Mouse (Mus musculus): ENCODE measurements around the gene Fam133b.

Fam133b gene

DNA sequence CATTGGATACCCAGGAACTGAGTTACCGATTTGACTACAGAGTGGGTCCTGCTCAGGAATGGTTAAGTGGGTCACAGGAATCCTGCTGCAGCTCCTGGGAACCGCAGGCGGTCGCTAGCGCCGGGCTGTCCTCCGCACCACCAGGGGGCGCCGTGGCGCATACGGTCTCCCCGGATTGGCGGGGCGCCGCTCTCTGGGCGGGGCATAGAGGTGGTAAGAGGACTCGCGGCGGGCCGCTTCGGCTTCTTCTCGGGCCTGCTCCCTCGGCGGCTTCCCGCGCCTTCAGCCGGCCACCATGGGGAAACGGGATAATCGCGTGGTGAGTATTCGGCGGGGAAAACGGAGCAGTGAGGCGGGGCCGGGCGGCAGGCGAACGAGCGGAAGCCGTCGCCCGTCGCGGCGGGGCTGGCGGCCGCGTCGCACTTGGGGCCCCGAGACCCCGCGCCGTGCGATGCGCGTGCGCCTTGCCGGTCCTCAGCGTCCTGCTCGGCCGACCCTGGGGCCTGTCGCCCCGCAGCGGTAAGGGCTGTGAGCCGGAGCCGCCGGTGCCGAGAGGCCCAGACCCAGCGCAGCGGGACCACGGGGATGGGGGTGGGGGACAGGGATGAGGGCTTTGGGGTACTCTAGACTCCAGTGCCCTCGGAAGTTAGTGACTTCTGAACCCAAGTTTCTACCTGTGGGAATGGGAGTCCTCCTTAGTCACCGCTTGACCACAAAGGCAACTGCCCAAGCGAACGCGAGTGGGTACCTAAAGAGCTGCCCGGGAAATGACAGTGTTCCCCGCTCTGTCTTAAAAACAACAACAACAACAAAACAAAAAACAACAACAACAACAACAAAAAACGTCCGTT lies at the start of gene Fam133b:
Gene Fam133b, plus strand, starts transcription at position 205 of the 851 bp plus-strand sequence.
- DNase-seq = peak; percentile 99

GRCm38 (mm10) chr5:3493968-3494367 lies 49.7 kb upstream of the Fam133b start:
- DNase-seq = no peak

DNA sequence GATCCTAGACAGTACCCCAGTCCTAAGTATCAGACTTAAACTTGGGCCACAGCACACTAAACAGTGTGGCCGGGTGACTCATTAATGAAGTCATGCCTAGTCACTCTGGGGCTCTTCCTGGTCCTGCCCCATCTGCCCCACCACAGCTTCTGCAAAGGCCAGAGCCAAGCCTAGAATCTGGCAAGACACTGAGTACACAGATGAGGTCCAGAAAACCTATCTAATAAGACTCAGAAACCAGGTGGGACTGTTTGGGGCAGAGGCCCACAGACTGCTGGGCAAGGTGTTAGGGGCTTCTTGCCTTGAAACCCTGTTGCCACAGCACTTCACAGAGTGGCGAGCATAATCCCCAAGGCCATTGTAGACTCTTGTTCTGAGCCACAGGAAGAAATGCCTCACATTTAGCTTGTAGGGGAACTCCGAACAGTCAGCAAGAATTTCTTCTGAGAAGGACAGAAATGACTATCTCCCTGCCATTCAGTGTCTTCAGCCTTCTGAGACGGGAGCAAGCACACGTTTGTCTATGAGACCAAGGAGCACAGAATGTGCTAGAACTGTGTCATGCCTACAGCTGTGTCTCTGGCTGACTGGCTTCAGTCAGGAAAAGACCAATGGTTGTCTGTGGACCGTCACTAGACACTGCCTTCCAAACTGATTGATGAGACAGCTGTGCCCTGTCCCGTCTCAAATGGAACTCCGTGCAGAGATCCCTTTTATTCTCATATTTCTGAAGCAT lies 49.0 kb upstream of the Fam133b start:
- no peak for DNase-seq

DNA sequence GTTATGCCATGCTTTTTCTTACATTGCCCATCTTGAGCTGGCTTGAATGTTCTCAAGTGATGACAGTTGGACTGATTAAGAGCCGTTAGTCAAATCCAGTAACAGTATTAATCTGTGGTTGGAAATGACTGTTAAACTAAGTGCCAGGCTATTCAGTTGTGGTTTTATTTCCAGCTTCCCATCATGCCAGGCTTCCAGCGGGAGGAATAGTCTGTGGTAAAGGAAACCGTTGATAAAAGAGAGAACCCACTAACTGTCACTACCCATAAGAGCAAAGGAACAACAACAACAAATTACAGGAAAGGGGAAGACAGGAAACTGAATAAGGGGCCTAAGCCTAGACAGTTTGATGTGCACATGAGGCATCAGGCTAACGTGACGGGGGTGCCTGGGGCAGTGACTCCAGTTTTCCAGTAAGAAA lies 46.1 kb upstream of the Fam133b start:
- no peak for DNase-seq

GRCm38 (mm10) chr5:3500298-3500697 lies 43.3 kb upstream of the Fam133b start:
- DNase-seq = no peak

GRCm38 (mm10) chr5:3500957-3501563 lies 42.6 kb upstream of the Fam133b start:
- no peak for DNase-seq

GRCm38 (mm10) chr5:3501564-3502001 lies 42.0 kb upstream of the Fam133b start:
- DNase-seq = no peak

DNA sequence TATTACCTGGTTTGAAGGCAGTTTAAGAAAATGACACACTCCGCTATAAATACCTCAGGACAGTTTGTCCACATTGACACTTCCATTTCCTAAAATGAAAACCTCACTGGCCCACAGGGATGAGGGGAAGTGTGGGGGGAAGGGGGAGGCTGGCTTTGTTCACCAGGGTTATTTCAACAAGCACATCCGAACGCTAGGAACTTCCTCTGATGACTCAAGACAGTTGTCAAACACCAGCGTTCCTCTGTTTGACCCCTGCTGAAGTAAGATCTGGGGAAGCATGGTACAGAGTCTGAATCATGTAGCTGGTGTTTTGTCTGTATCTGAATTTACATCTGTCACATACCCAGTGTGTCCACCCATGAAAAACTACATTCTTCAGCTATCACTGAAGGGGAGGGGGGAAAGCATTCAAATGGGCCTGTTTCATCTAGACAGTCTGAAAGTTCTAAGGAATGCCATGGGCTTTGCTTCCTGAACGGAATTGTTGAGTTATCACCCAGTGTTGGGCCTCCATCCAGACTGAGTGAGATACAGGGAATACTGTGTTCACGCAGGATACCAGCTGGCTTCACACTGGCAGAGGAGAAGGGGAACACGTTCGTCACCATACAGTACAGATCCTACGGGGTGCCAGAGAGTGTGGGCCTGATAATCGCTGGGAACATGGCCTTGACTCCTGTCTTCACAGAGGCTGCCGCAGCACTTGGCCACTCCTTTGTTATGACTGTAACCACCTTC lies 40.9 kb upstream of the Fam133b start:
- DNase-seq = no peak

GRCm38 (mm10) chr5:3503373-3503772 lies 40.3 kb upstream of the Fam133b start:
- no peak for DNase-seq

DNA sequence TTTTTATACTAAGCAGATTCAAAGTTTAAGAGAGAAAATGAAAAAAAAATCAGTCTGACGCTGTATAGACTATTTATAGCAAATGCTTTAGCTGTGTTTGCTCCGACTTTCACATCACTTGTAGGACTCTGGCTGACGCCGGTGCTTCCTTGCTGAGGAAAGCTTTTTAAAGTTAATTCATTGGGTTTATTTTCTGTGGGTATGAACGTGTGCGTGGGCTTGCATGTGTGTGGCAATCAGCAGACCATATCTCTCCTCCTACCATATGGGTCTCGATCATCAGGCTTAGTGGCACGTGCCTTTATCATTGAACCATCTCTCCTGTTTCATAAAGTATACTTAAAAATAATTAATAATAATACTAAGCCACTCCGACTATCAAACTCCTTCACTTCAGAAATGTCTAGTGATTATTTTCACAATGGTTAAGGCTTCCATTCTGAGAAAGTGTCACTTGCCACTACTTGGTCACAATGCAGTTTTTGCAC lies 39.8 kb upstream of the Fam133b start:
- no peak for DNase-seq

DNA sequence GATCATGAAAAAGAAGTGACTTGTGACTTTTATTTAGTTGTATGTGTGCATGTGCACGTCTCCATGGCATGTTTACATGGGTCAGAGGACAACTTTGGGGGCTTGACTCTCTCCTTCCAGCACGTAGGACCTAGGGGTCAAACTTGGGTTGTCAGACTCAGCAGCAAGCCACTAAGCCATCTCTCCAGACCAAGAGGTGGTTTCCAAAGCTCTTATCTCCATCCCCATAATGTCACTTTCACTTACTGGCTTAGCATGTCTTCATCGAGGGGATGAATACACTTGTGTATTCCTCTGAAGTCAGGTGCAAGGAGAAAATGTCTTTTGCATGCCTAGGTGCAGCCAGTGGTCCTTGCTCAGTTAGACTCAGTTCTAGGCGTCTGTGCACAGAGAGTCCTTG lies 39.2 kb upstream of the Fam133b start:
- DNase-seq = no peak

DNA sequence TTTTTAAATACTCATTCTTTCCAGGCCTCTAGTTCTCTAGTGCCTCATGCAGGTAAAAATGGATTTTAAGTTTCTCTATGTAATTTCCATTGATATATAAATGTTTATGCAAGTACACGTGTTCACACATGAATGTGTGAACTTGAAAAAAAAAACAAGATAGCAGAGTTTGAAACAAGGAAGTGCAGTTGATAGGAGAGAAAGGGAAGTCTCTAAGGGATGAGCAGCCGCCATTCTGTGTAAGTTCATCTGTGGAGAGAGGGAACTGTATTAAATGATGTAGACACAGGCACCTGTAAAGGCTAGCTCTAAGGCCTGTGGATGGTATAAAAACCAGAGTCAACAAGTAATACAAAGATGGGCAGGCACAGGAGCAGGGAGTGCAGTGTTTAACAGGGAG lies 38.1 kb upstream of the Fam133b start:
- no peak for DNase-seq

DNA sequence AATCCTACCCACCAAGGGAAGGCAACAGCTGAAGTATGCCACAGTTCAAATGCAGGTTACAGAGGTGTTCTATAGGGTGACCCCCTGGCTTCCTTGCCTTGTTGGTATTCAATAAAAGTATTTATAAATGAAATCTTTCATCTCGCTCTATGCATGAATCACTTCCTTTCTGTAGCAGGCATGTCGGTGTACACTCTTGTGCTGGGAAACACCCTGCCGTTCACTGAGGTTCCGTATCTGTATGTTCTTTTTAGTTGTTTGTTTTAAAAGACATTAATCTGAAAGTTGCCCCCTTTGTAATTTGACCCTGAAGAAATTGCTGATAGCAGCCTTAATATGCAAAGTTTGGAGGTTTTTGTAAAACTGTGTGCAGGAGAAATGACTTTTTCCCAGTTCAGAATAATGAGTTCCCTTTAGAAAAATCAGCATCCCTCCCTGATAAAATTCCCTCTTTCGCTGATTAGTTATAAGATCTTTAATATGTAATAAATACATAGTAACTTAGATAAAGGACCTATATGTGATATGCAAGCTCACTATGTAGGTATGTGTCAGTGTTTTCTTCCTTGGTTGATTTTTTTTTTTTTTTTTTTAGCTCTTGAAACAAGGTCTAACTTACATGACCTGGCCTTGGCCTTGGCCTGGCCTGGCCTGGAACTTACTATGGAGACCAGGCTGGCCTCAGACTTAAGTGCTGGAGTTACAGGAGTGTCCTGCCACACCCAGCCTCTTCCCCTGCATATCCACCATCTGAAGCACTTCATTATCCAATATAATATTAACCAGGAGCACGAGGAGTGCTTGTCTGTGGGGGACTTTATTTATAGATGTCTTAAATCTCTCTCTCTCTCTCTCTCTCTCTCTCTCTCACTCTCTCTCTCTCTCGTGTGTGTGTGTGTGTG lies 34.9 kb upstream of the Fam133b start:
- DNase-seq = no peak

GRCm38 (mm10) chr5:3509503-3509902 lies 34.1 kb upstream of the Fam133b start:
- DNase-seq = no peak

- DNase-seq = no peak
Measured at GRCm38 (mm10) chr5:3511097-3511795, 32.4 kb upstream of the Fam133b start.

DNA sequence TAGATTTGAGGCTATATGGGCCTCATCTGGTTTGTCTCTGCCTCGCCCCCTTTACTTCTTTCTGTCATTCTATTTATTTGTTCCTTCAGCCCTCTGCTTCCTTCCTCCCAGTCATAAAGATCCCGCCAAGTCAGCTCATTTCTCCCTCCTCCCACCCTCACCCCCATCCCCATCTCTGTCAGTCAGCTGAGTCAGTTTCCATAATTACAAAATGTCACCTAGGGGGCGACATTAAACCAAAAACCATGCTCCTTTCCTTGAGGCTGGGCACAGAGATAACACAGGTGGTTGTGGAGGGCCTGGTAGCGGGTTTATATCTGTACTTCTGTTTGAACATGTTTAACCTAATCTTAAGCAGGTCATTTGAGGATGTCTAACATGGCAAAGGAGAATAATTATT lies 31.0 kb upstream of the Fam133b start:
- peak; percentile 15 to 21 for DNase-seq

GRCm38 (mm10) chr5:3514901-3515311 lies 28.7 kb upstream of the Fam133b start:
- DNase-seq = no peak

DNA sequence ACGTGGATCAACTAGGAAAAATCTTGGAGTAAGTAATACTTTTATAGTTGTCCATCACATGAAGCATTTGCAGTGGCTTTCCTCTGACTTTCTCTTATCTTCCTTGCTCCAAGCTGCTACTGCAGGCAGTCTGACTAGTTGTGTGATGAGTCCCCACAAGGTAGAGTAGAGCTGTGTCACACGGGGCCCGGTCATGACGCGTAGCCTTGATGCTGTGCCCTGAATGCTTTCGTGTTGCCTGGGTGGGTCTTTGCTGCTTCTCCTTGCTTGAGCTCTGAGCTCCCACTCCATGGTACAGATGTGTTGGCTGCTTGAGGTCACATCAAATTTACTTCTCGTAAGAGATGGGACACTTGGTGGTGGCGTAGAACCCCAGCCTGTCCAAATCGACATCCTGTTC lies 28.2 kb upstream of the Fam133b start:
- no peak for DNase-seq

GRCm38 (mm10) chr5:3516481-3517075 lies 27.1 kb upstream of the Fam133b start:
- DNase-seq = peak; percentile 63 to 65

All from cerebellum, postnatal 14 days (tissue).